Mouse (Mus musculus) large intestine, adult 2 months (tissue): ENCODE results near the gene Ccl24. TPM values are rescaled to one million over a fixed set of nuclear protein-coding genes. Genes with fewer than 3 reads are reported as not detected.

Experiments
- DNase-seq: peaks from one replicate; pipeline ENCODE4 v3.0.0-alpha.2; 2012; ENCODE audit warnings: low read depth, low spot score
- WGBS: fragments of 180-500 bp; shearing (Covaris S2); methylation state at CpG from one replicate; pipeline ENCODE4 v1.1.7; 2018; 5-methylcytosine and 5-hydroxymethylcytosine counted together
- polyA plus RNA-seq: library from polyadenylated mRNA; depleted of rRNA; stranded (reverse); fragments of >200 nt; gene quantifications from 2 replicates; pipeline ENCODE4 v1.2.3, GENCODE M21; 2012

Gene Ccl24
- polyA plus RNA-seq, 1 experiment = 0.30 TPM

GRCm38 (mm10) chr5:135550910-135551309 is 21.9 kb downstream of the Ccl24 start:
- DNase-seq = no peak
- WGBS = 24% methylated on average over 3 of the region's 3 CpGs

GRCm38 (mm10) chr5:135547990-135548389 is 24.9 kb downstream of the Ccl24 start:
- WGBS = 27% methylated on average over 2 of the region's 2 CpGs
- DNase-seq = no peak

DNA sequence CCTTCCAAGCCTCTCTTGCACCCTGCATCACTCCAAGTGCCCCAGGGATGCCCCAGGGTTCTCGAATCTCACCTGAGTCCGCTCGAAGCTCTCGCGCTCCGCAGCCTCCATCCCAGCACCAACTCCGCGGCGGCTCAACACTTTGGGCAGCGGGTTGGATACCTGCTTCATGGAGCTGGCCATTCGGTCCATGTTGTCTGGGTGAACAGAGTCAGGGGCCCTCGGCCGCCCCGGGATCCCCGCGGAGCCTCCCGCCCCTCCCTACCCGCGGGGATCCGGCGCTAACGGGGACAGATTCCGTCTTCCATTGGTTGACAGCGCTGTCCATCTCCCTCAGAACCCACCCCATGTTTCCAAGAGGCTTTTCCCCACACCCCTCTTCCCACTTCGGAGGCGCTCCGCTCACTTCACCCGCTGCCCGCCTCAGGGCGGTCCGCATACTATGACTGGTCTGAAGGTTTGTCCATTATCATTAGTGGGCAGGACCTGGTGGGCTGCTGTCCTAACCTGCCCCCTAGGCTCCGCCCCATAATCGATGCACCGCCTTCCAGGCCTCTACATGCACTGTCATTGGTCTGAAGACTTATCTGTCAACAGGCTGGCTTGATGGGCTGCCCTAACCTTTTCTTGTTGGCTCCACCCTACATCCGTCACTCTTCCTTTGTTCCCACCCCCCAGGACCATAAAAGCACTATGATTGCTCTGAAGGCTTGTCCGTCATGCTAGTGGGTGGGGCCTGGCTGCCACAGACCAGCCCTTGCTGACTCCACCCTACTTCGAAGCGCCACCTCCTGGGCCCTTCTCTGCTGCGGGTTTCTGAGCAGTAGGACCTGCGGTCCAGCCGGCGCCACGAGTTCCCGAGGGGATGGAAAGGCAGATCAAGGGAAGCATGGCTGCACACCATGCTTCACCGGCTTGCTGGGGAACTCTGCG is 27.7 kb downstream of the Ccl24 start, which contains the start of gene Hip1:
TSS of gene Hip1 (minus strand) at position 256 of the 933 bp plus-strand sequence.
- DNase-seq = peak; percentile 75
- WGBS = 2% methylated on average over 46 of the region's 46 CpGs

- no peak for DNase-seq
- WGBS = 9% methylated on average over 15 of the region's 15 CpGs
Measured at GRCm38 (mm10) chr5:135544032-135544558, 28.8 kb downstream of the Ccl24 start.

DNA sequence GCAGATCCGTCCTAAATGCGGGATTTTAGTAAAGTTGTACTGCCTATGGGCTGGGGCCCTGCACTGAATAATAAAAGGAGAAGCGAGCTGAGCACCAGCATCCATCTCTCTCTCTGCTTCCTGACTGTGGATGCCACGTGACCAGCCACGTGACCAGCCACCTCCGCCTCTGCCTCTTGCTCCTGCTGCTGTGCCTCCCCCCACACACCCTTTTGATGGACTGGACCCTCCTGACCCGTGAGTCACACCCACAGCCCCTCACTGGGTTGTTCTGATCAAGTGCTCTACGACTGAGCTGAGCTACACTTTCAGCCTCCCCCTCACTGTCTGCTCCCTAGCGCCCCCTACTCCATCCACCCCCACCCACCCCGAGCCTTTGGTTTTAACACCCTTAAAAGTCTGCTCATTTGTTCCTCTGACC is 35.0 kb downstream of the Ccl24 start:
- DNase-seq = no peak
- 67% methylated on average over 10 of the region's 10 CpGs for WGBS

DNA sequence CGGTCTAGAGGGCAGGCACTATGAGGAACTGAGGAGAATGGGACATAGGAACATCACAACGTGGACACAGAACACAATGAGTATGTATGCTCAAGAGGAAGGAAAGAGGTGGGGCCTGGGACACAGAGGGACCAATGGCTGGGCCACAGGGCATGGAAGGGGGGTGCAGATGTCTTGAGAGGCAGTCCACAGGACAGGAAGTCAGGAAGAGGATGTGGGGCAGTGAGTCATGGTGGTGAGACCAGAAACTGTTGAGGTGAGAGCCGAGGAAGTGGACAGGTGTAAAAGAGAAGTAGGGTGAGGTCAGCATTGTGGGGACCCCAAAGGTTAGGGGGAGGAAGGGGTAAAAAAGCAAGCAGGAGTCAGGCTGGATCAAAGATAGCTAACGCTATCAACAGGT is 35.5 kb downstream of the Ccl24 start:
- DNase-seq = no peak
- WGBS = 53% methylated on average over 4 of the region's 4 CpGs

DNA sequence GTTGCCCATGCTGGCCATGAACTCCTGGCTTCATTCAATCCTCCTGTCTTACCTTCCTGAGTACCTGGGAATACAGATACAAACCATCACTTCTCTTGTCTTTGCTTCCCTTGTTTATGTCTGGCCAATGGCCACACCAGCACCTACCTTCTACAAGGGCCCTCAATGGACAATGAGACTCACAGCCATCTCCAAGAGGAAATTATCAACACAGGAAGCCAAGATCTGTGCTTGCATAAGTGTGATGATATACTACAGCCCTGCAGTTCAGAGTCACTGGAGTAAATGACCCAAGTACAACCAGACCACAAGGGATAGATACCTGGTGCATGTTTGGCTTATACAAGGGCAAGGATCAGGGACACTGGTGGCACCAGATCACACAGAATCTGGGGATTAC is 37.0 kb downstream of the Ccl24 start:
- no peak for DNase-seq

GRCm38 (mm10) chr5:135533431-135533830 is 39.4 kb downstream of the Ccl24 start:
- no peak for DNase-seq
- WGBS = 30% methylated on average over 10 of the region's 10 CpGs

DNA sequence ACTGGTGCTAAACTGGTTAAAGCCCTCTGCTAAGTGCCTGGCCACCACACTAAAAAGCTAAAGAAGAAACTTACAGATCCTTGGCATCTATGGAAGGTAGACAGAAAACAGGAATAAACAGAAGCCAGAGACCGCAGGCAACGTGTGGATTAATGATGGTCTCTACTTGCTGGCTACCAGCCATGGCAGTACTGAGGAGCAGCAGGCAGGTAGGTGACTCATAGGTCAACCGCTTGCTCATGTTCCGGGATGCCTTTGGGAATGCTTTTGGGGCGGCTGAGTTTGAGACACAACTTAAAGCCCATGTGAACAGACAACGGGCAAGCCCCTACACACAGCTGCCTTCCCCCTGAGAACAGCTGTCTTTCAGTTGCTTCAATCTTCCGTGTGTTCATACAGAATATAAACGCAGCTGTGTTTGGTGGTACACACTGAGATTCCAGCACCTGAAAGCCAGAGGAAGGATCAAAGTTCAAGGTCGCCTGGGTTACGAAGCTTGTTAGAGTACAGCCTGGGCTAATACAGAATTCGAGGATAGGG is 41.5 kb downstream of the Ccl24 start:
- 64% methylated on average over 11 of the region's 11 CpGs for WGBS

DNA sequence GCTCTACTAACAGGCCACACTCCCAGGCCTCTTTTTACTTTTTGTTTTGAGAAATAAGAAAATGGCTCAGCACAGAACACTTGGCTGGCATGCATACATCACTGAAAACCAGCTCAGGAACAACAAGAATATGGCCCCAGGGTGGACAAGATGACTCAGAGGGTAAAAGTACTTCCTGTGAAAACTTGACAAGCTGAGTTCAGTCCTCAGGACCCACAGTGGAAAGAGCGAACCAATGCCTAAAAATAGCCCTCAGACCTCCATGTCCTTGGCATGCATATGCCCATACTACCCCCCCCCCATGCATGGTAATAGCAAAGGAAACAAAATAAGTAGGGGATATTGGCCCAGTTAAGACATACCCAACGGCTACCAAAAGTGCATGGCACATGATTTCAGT is 42.9 kb downstream of the Ccl24 start:
- 65% methylated on average over 2 of the region's 2 CpGs for WGBS
- DNase-seq = no peak

More for the DNA sequence above, 41.5 kb downstream of the Ccl24 start:
- DNase-seq = no peak

DNA sequence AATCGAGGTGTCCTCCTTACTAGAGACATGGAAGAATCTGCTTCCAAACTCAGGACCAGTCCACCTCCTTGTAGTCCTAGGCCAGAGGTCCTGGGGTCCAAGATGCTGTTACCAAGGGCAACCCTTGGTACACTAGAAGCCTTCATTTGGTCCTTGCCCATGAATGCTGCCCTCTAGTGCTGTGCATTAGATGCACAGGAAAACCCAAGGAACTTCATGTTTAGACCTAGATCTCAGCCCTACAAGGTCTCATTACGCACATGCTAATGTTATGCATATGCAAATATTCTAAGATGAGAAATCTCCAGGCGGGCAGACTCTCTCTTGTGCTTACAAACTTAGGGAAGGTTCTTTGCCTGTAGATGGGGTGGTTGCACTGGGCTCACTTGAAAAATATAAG is 43.5 kb downstream of the Ccl24 start:
- DNase-seq = no peak
- WGBS = 70% methylated on average over 3 of the region's 3 CpGs

- DNase-seq = no peak
- WGBS = 56% methylated on average over 7 of the region's 7 CpGs
Measured at GRCm38 (mm10) chr5:135527986-135528385, 44.9 kb downstream of the Ccl24 start.

- 45% methylated on average over 11 of the region's 11 CpGs for WGBS
Measured at GRCm38 (mm10) chr5:135524660-135525560, 47.9 kb downstream of the Ccl24 start.

GRCm38 (mm10) chr5:135524087-135524486 is 48.8 kb downstream of the Ccl24 start:
- no peak for DNase-seq
- WGBS = 68% methylated on average over 2 of the region's 2 CpGs

More at GRCm38 (mm10) chr5:135524660-135525560, 47.9 kb downstream of the Ccl24 start:
- DNase-seq = no peak

GRCm38 (mm10) chr5:135522111-135522722 is 50.6 kb downstream of the Ccl24 start:
- no peak for DNase-seq
- 63% methylated on average over 9 of the region's 9 CpGs for WGBS
